24 mouse cellular contexts compared by ENCODE assay signal in the genomic region with DNA sequence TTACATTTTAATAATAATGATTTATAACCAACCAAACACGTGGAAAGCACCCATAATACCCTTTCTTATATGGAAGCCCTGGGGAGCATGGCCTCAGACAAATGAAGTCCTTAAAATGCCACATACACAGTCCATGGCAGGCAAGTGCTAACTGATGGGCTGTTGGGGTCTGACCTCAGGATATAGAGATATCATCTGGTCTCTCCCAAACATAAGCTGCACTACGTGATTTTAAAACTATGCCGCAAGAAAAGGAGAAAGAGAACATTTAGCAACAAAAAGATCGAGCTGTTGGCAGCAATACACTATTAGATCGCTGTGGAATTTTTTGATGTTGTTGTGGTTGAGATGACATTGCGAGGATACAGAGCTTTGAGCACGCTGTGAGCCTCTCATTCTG.
DNase-seq lines count a peak whose midpoint lies in the region; ATAC-seq and TF ChIP-seq lines count a peak whose summit lies in the region.
"Had no signal": no experiment of that assay in that cellular context is flagged by ENCODE, and none has a peak within 500 bp of the region (broad histone marks: within the 10 kb centered on the region; RNA-seq: fewer than 3 reads in every experiment).

No protein-coding gene starts in this region.

- no peaks in the 10 kb centered on the region for H3K36me3 ChIP-seq in lung, embryonic 14.5 days (ENCODE audit: insufficient read depth)
- H3K36me3 ChIP-seq in lung, embryonic 16.5 days (ENCODE audit: control insufficient read depth, insufficient read depth, low read length): no peaks in the 10 kb centered on the region
- H3K36me3 ChIP-seq: embryonic facial prominence, embryonic 10.5 days; embryonic facial prominence, embryonic 12.5 days; forebrain, embryonic 15.5 days; G1E had no signal

- no peak overlapping the region for H3K4me2 ChIP-seq in lung, embryonic 14.5 days
- no peak overlapping the region for H3K4me2 ChIP-seq in lung, embryonic 16.5 days (ENCODE audit: low read depth, low read length)
- H3K4me2 ChIP-seq: embryonic facial prominence, embryonic 12.5 days; forebrain, embryonic 13.5 days; forebrain, embryonic 15.5 days had no signal

- H3K4me3 ChIP-seq in lung, embryonic 14.5 days (ENCODE audit: low read depth, low read length): no peak overlapping the region
- no peak overlapping the region for H3K4me3 ChIP-seq in lung, embryonic 16.5 days (ENCODE audit: low read length)
- H3K4me3 ChIP-seq: embryonic facial prominence, embryonic 10.5 days; embryonic facial prominence, embryonic 12.5 days; forebrain, embryonic 13.5 days; forebrain, embryonic 15.5 days had no signal

- peak; percentile 61 for DNase-seq in lung, embryonic 14.5 days
- no peak for DNase-seq in lung, postnatal 25 days (ENCODE audit: low spot score)
- DNase-seq in lung, postnatal 14 days: no peak
- peak; percentile 4 for DNase-seq in 3T3-L1 (ENCODE audit: low read depth, low spot score)
- no peak for DNase-seq in right cerebral cortex, postnatal 4 days
- DNase-seq: adrenal gland, adult 8-10 months; adrenal gland, postnatal 14 days; adrenal gland, postnatal 36 days; B cell, adult 2 months; cerebellum, adult 11-12 months; cerebellum, adult 2 months; cerebellum, adult 9-10 months; cerebellum, postnatal 10 days; cerebellum, postnatal 25 days had no signal

- no peaks in the 10 kb centered on the region for H3K4me1 ChIP-seq in lung, embryonic 14.5 days (ENCODE audit: insufficient read depth)
- peaks cover 4% of the 10 kb centered on the region; the same call in 1 of the 2 replicates for H3K4me1 ChIP-seq in lung, embryonic 16.5 days (replicated peaks; ENCODE audit: control insufficient read depth, insufficient read depth, low read length)
- H3K4me1 ChIP-seq: embryonic facial prominence, embryonic 10.5 days; embryonic facial prominence, embryonic 12.5 days; forebrain, embryonic 13.5 days; forebrain, embryonic 15.5 days had no signal

- 52% methylated on average over 7 of the region's 7 CpGs for WGBS in lung, embryonic 14.5 days
- 52% methylated on average over 7 of the region's 7 CpGs for WGBS in lung, embryonic 16.5 days

- H3K9ac ChIP-seq in lung, embryonic 14.5 days: no peak overlapping the region
- no peak overlapping the region for H3K9ac ChIP-seq in lung, embryonic 16.5 days (ENCODE audit: low read length)
- H3K9ac ChIP-seq: embryonic facial prominence, embryonic 12.5 days; forebrain, embryonic 13.5 days; forebrain, embryonic 15.5 days had no signal

- no peak for TF ChIP-seq CTCF in lung, embryonic 14.5 days (IDR thresholded peaks at IDR 0.05; ENCODE audit: low read depth)

- H3K9me3 ChIP-seq in lung, embryonic 14.5 days (ENCODE audit: low read depth, low read length): no peaks in the 10 kb centered on the region
- no peaks in the 10 kb centered on the region for H3K9me3 ChIP-seq in lung, embryonic 16.5 days (ENCODE audit: control insufficient read depth, low read length)
- H3K9me3 ChIP-seq: embryonic facial prominence, embryonic 10.5 days; embryonic facial prominence, embryonic 12.5 days; forebrain, embryonic 13.5 days; forebrain, embryonic 15.5 days; G1E had no signal

- no peak for ATAC-seq in lung, embryonic 14.5 days (ENCODE audit: insufficient read depth)
- peak; percentile 78 for ATAC-seq in lung, embryonic 16.5 days (ENCODE audit: low read depth)
- ATAC-seq: activated CD4-positive, CD25-positive, alpha-beta regulatory T cell, adult 4 months; CD4-positive, CD25-positive, alpha-beta regulatory T cell, adult 4 months; forebrain, embryonic 13.5 days; forebrain, embryonic 15.5 days; Patski had no signal

- no peak overlapping the region for H3K27ac ChIP-seq in lung, embryonic 14.5 days (ENCODE audit: low read depth)
- no peak overlapping the region for H3K27ac ChIP-seq in lung, embryonic 16.5 days (ENCODE audit: low read length)
- H3K27ac ChIP-seq: embryonic facial prominence, embryonic 10.5 days; embryonic facial prominence, embryonic 12.5 days; forebrain, embryonic 13.5 days; forebrain, embryonic 15.5 days had no signal

- no peaks in the 10 kb centered on the region for H3K27me3 ChIP-seq in lung, embryonic 14.5 days (ENCODE audit: insufficient read depth, low read length)
- H3K27me3 ChIP-seq in lung, embryonic 16.5 days (ENCODE audit: control insufficient read depth, insufficient read depth, low read depth, low read length): no peaks in the 10 kb centered on the region
- H3K27me3 ChIP-seq: CH12.LX; embryonic facial prominence, embryonic 12.5 days; forebrain, embryonic 13.5 days; forebrain, embryonic 15.5 days had no signal

Comparison
In these comparisons a context has a peak if more than half of its experiments do, and no peak if none do; other contexts are left out.
1. DNase-seq: peak in lung, embryonic 14.5 days (single experiment) and 3T3-L1 (single experiment); none in lung, postnatal 25 days (single experiment), lung, postnatal 14 days (single experiment) and right cerebral cortex, postnatal 4 days (single experiment).